Mouse (Mus musculus) heart, postnatal 25 days (tissue): ENCODE data around the gene Pias3. TPM values are rescaled to one million over a fixed set of nuclear protein-coding genes. Genes with fewer than 3 reads are reported as not detected.
"Not testable (repeated sequence)": the region's sequence is repeated elsewhere in the genome, so short reads cannot be mapped to it uniquely, and the experiment has no call there.

ENCODE experiments used
- DNase-seq: peaks from one replicate; pipeline ENCODE4 v3.0.0; 2022; ENCODE audit warnings: low spot score
- intact Hi-C: fragments of 180-260 bp; cut with DNase I; formaldehyde crosslinking; loops from one replicate; pipeline ENCODE4 v1.15.1; 2025
- total RNA-seq, 2 experiments: library from RNA; stranded (reverse); gene quantifications; 2 replicates each; pipeline ENCODE4 v1.2.3; 2021

Pias3 gene
- total RNA-seq: 10 to 100 TPM; 14.0 to 17.5 TPM

GRCm38 (mm10) chr3:96696198-96696765 is at the start of gene Pias3:
Pias3 (plus strand) TSS chr3:96696384.
- DNase-seq: peak; percentile 81
- intact Hi-C loops: loop anchor here (2.0 kb wide), 1 partner anchor 31 kb away; the partner anchor contains the start of genes Polr3c and Rnf115

- no peak for DNase-seq
- intact Hi-C loops: no loop called here
Measured at GRCm38 (mm10) chr3:96647365-96647764, 48.8 kb upstream of the Pias3 start.

- no peak for DNase-seq
- intact Hi-C loops: no loop called here
Measured at GRCm38 (mm10) chr3:96660901-96661300, 35.3 kb upstream of the Pias3 start.

GRCm38 (mm10) chr3:96662731-96663316 is 33.4 kb upstream of the Pias3 start:
- intact Hi-C loops: no loop called here
- DNase-seq: no peak

- DNase-seq: peak; percentile 59
- intact Hi-C loops: no loop called here
Measured at GRCm38 (mm10) chr3:96663432-96664239, 32.5 kb upstream of the Pias3 start.

GRCm38 (mm10) chr3:96665732-96666363 is 30.3 kb upstream of the Pias3 start:
- intact Hi-C loops: loop anchor here (5.0 kb wide), 1 partner anchor 41 kb away; the partner anchor contains the start of gene Nudt17
- not testable (repeated sequence) for DNase-seq

GRCm38 (mm10) chr3:96666916-96667315 is 29.3 kb upstream of the Pias3 start:
- intact Hi-C loops: loop anchor here (5.0 kb wide), 1 partner anchor 40 kb away; the partner anchor contains the start of gene Nudt17
- no peak for DNase-seq

GRCm38 (mm10) chr3:96667316-96667715 is 28.9 kb upstream of the Pias3 start:
- no peak for DNase-seq
- intact Hi-C loops: loop anchor here (5.0 kb wide), 1 partner anchor 40 kb away; the partner anchor contains the start of gene Nudt17

GRCm38 (mm10) chr3:96668424-96669067 is 27.6 kb upstream of the Pias3 start:
- DNase-seq: no peak
- intact Hi-C loops: loop anchor here (5.0 kb wide), 1 partner anchor 39 kb away; the partner anchor contains the start of gene Nudt17

GRCm38 (mm10) chr3:96669727-96670468 is 26.3 kb upstream of the Pias3 start, which contains the start of gene Ankrd35:
Ankrd35 (plus strand) TSS chr3:96670131.
- intact Hi-C loops: loop anchor here (2.0 to 5.0 kb wide), 2 partner anchors 23 to 37 kb away; partner anchors contain the start of gene Nudt17
- peak; percentile 69 for DNase-seq

GRCm38 (mm10) chr3:96671519-96671918 is 24.7 kb upstream of the Pias3 start:
- no peak for DNase-seq
- intact Hi-C loops: loop anchor here (2.0 kb wide), 1 partner anchor 21 kb away; no protein-coding TSS in a partner anchor

- intact Hi-C loops: no loop called here
- DNase-seq: no peak
Measured at GRCm38 (mm10) chr3:96673514-96673913, 22.7 kb upstream of the Pias3 start.

- intact Hi-C loops: no loop called here
- DNase-seq: no peak
Measured at GRCm38 (mm10) chr3:96674442-96674841, 21.7 kb upstream of the Pias3 start.

GRCm38 (mm10) chr3:96675171-96675570 is 21.0 kb upstream of the Pias3 start:
- no peak for DNase-seq
- intact Hi-C loops: no loop called here

- no peak for DNase-seq
Measured at GRCm38 (mm10) chr3:96675690-96676089, 20.5 kb upstream of the Pias3 start.

GRCm38 (mm10) chr3:96678456-96678855 is 17.7 kb upstream of the Pias3 start:
- DNase-seq: no peak
- intact Hi-C loops: no loop called here

More at GRCm38 (mm10) chr3:96675690-96676089, 20.5 kb upstream of the Pias3 start:
- intact Hi-C loops: no loop called here

- intact Hi-C loops: no loop called here
- no peak for DNase-seq
Measured at GRCm38 (mm10) chr3:96679159-96679674, 17.0 kb upstream of the Pias3 start.

- no peak for DNase-seq
Measured at GRCm38 (mm10) chr3:96680269-96680956, 15.8 kb upstream of the Pias3 start.

More at GRCm38 (mm10) chr3:96680269-96680956, 15.8 kb upstream of the Pias3 start:
- intact Hi-C loops: no loop called here
